Mouse (Mus musculus) liver, postnatal 0 days (tissue): ENCODE results near the gene Slc25a30.

Experiments
- CTCF ChIP-seq: sonication (generic); IDR thresholded peaks from 2 replicates; pipeline ENCODE4 v1.5.1; 2016; ENCODE audit warnings: antibody characterized with exemption, low read depth
- EP300 ChIP-seq: IDR thresholded peaks from 2 replicates; pipeline ENCODE4 v1.6.1; 2016; ENCODE audit warnings: antibody characterized with exemption, low read depth, mild to moderate bottlenecking

GRCm38 (mm10) chr14:75773431-75773830 lies 13.4 kb downstream of the Slc25a30 start:
- TF ChIP-seq CTCF (no peak), EP300 (no peak; the same call in 1 of the 2 replicates)
